Mouse (Mus musculus) kidney, postnatal 36 days (tissue): Measurements from ENCODE around the gene Nsun5.

Experiments
- DNase-seq, 2 experiments: peaks; one replicate each; pipeline ENCODE4 v3.0.0; 2021 to 2022; ENCODE audit warnings: mixed read lengths in 2 of 2

Nsun5 gene

GRCm38 (mm10) chr5:135375167-135375566 is 5.4 kb downstream of the Nsun5 start:
- DNase-seq: peak; percentile 38 to 72

DNA sequence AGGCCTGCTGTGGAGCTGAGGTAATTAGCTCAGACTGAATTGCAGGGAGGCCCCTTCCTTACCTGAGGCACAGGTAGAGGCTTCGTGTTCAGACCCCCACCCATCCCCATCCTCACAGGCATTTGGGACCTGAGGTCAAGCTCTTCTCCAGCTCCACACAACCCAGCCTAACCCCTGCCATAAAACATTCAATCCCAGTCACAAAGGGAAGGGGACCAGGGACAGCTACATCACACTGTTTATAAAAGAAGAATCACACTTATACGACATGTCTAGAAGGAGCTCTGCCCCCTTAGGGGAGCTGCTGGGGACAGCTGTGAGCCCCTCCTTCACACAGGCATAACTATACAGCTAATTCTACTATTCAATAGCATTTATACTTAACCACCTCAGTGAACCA is 6.6 kb downstream of the Nsun5 start:
- no peak for DNase-seq

DNA sequence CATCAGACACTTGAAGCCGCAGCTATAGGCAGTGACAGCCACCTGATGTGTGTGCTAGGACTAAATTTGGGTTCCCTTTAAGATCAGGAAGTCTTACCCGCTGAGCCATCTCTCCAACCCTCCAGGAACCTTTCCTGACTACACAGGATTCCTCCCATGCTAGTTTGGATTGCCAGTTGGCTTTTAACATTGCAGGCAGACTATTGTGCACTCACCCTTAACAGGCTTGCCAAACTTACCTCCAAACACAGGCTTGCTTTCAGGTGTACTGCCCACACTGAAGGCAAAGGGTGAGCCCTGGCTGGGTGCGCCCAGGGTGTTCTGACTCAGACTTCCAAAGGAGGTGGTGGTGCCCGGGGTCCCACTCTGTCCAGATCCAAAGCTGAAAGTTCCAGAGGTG is 10.9 kb downstream of the Nsun5 start:
- DNase-seq: no peak

DNA sequence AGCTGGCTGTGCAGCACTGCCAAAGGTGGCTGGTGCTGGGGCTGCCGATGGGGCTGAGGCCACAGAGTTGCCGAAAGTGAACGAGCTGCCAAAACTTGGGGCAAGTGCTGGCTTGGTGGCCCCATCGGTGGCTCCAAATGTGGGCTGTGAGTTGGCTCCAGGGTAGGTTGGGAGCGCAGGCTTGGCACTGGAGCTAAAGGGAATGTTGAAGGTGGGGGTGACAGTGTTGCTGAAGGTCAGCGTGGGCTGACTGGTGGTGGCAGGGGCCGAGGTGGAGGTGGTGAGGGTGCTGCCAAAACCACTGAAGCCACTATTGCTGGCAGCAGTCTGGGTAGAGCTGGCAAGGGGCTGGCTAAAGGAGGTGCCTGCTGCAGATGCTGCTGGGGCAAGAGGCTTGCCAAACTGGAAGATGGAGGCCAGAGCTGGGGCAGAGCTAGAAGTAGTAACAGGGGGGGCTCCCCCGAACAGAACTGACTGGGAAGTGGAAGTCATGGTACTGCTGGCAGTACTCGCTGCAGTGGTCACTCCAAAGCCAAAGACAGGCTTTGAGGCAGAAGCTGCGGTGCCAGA is 11.7 kb downstream of the Nsun5 start:
- no peak for DNase-seq

DNA sequence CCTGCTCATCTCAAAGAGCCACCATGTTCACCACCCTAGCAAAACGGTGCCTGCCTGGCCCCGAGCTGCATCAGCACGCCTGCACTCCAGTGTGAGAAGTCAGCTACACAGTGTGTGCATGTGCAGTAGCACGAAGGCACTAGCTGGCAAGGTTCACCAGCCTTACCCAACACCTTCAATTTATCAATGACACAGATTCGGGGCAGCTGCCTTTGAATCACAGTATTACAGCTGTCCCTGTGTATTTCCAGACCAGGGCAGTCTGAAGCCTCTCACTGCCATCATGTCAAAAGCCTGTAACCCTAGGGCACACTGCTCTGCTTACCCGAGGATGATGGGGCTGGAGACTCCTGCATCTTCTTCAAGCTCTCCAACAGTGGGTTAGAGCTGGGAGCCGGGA is 13.0 kb downstream of the Nsun5 start:
- no peak for DNase-seq

GRCm38 (mm10) chr5:135383771-135384170 is 14.0 kb downstream of the Nsun5 start:
- DNase-seq: no peak

GRCm38 (mm10) chr5:135394004-135394823 is 24.5 kb downstream of the Nsun5 start, which contains the start of gene Pom121:
TSS of gene Pom121 (minus strand) at chr5:135394546.
- peak; percentile 88 to 92 for DNase-seq

GRCm38 (mm10) chr5:135395826-135396225 is 26.1 kb downstream of the Nsun5 start:
- DNase-seq: peak; percentile 35 to 72

DNA sequence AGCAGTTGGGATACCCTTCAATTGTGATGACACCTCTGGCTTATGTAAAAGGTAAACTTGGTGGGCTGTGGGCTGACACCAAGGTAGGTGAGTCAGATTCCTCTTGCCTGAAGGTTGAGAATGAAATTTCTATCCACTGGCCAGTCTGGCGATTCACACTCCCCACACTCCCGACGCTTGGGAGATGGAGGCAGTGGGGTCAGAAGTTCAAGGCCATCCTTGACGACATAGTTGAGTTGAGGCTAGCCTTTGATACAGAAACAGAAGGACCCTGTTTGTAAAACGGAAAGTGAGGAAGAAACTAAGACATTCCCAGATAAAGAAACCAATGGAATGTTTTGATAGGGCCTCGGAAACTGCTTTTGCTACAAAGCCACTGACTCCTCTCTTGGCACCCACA is 29.6 kb downstream of the Nsun5 start:
- DNase-seq: no peak

DNA sequence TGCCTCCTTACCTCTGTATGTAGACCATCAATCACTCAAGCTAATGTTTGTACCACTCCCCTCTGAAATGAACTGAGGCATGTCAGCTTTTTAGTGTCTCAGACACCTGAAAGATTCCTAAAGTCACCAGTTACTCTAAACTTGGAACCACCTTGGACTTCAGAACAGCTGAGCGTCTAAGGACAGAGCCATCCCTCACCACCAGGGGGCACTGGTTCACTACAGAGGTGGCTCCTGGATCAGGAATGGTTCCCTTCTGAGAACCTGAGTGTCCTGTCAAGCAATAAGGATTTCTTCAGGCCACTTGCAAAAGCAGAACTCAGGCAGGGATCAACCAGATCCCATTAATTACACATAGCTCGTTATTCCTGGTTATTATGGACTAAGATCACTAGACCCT is 30.5 kb downstream of the Nsun5 start:
- peak; percentile 73 to 94 for DNase-seq

- DNase-seq: peak; percentile 12 to 22
Observed at GRCm38 (mm10) chr5:135404623-135405022, 34.9 kb downstream of the Nsun5 start.

GRCm38 (mm10) chr5:135405437-135405836 is 35.7 kb downstream of the Nsun5 start:
- DNase-seq: no peak

DNA sequence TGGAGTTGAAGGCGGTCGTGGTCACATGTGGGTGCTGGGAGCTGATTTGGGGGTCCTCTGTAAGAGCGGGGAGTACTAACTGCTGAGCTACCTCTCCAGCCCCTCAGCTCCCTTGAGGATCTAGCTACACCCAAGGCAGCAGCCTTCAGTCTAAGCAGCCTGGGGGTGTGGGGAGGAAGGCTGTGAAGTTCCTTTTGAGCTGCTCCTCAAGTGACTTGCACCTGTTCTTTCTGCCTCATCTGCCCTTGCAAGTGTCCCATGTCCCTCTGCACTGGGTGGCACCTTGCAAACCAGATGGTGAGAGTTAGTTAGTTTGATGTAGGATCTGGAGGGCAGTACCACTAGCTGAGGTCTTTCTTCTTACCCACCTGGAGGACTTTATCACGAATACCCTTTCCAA is 38.4 kb downstream of the Nsun5 start:
- no peak for DNase-seq

DNA sequence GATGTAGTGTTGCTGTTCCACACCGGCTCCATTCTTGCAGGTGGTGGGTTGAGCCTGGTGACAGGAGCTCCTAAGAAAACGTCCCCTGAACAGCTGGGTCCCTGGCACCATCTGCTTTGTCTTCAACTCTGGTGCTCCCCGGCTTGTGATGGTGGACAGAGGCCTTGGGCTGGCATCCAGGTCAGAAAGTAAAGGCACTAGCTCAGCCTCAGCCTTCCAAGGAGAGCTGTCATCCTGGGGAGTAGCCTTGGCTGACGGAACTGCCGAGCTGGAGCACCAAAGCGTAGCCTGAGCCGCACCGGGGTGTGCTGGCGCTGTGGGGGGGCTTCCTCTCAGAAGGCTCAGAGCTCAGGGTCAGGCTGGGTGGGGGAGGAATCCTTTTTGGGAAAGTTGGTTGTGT is 40.5 kb downstream of the Nsun5 start:
- DNase-seq: no peak
